Mouse (Mus musculus) lung, adult 2 months (tissue): ENCODE results near the gene Ly75.

Source experiments
- CTCF ChIP-seq: fragments of 200-500 bp; IDR thresholded peaks from 2 replicates; pipeline ENCODE4 v1.5.1; 2011; ENCODE audit warnings: mild to moderate bottlenecking, low read length, control low read depth; ENCODE audit not compliant: insufficient read depth
- POLR2A ChIP-seq: fragments of 200-500 bp; IDR thresholded peaks from 2 replicates; pipeline ENCODE4 v1.6.1; 2011; ENCODE audit warnings: low read depth, mild to moderate bottlenecking, control low read depth, low read length, borderline replicate concordance; ENCODE audit errors: extremely low read depth

GRCm38 (mm10) chr2:60326948-60327347, 56.2 kb downstream of the Ly75 start:
- TF ChIP-seq CTCF (no peak), POLR2A (no peak)
